Mouse (Mus musculus) thymus, adult 2 months (tissue): ENCODE measurements around the gene Napsa.

Experiments used
- CTCF ChIP-seq: fragments of 200-500 bp; IDR thresholded peaks from 2 replicates; pipeline ENCODE4 v1.5.1; 2012; ENCODE audit warnings: mild to moderate bottlenecking, control low read depth, low read length, moderate library complexity, borderline replicate concordance; ENCODE audit not compliant: control insufficient read depth, poor library complexity, insufficient read depth; ENCODE audit errors: extremely low read depth
- POLR2A ChIP-seq: fragments of 200-500 bp; IDR thresholded peaks from 2 replicates; pipeline ENCODE4 v1.6.1; 2012; ENCODE audit warnings: mild to moderate bottlenecking, low read length, control low read depth, moderate library complexity; ENCODE audit not compliant: control insufficient read depth, poor library complexity, insufficient read depth; ENCODE audit errors: extremely low read depth

DNA sequence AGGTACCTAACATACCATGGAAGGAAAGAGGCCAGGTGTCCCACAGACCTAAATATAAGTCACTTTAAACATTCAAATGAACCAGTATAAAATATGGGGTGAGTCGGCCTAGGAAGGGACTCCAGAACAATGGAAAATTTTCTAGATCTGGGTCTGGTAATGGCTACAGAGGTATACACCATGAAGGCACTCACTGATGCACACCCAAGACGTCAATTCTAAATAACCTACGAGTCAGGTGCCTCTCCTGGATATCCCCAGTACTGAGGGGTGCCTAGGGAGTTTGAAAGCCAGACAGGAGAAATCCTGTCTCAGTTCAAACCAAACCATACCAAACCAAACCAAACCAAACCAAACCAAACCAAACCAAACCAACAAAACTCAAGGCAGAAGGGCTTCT, 41.7 kb upstream of the Napsa start:
- no peak for TF ChIP-seq POLR2A
- no peak for TF ChIP-seq CTCF
